Mouse (Mus musculus): ENCODE results near the gene 4933411K16Rik. TPM values are rescaled to one million over a fixed set of nuclear protein-coding genes. Genes with fewer than 3 reads are reported as not detected.
A peak's percentile ranks its signal among the peaks of the same experiment; 100 is the strongest.

4933411K16Rik gene
- polyA plus RNA-seq, 1 experiment from 2014 or later = not detected

GRCm38 (mm10) chr19:42050251-42050650, 1.8 kb upstream of the 4933411K16Rik start:
- Histone ChIP-seq H3K9ac (ENCODE audit: low read length) (no peak overlapping the region), H3K4me3 (ENCODE audit: low read length) (no peak overlapping the region), H3K27ac (ENCODE audit: low read length) (no peak overlapping the region), H3K4me2 (ENCODE audit: low read depth, low read length) (no peak overlapping the region), H3K9me3 (ENCODE audit: control insufficient read depth, low read length) (no peaks in the 10 kb centered on the region), H3K36me3 (ENCODE audit: control insufficient read depth, insufficient read depth, low read length) (no peaks in the 10 kb centered on the region), H3K27me3 (ENCODE audit: control insufficient read depth, insufficient read depth, low read depth, low read length) (no peaks in the 10 kb centered on the region), H3K4me1 (replicated peaks; ENCODE audit: control insufficient read depth, insufficient read depth, low read length) (peaks cover 5% of the 10 kb centered on the region)
- no peak for ATAC-seq (ENCODE audit: low read depth)
- WGBS = 77% methylated on average over 1 of the region's 1 CpGs

- 82% methylated on average over 3 of the region's 3 CpGs for WGBS
- H3K4me3 ChIP-seq (ENCODE audit: low read length) = no peak overlapping the region
- H3K9ac ChIP-seq (ENCODE audit: low read length) = no peak overlapping the region
- no peak overlapping the region for H3K4me2 ChIP-seq (ENCODE audit: low read depth, low read length)
- ATAC-seq (ENCODE audit: low read depth) = no peak
- H3K27me3 ChIP-seq (ENCODE audit: control insufficient read depth, insufficient read depth, low read depth, low read length) = no peaks in the 10 kb centered on the region
- H3K36me3 ChIP-seq (ENCODE audit: control insufficient read depth, insufficient read depth, low read length) = no peaks in the 10 kb centered on the region
- no peak overlapping the region for H3K27ac ChIP-seq (ENCODE audit: low read length)
- H3K9me3 ChIP-seq (ENCODE audit: control insufficient read depth, low read length) = no peaks in the 10 kb centered on the region
- no peaks in the 10 kb centered on the region for H3K4me1 ChIP-seq (replicated peaks; ENCODE audit: control insufficient read depth, insufficient read depth, low read length)
These were observed 697 bp upstream of the 4933411K16Rik start for GRCm38 (mm10) chr19:42051351-42051750.

GRCm38 (mm10) chr19:42054255-42054654, 2.2 kb downstream of the 4933411K16Rik start:
- no peak overlapping the region for H3K4me2 ChIP-seq (ENCODE audit: low read depth, low read length)
- WGBS = 48% methylated on average over 6 of the region's 6 CpGs
- no peaks in the 10 kb centered on the region for H3K27me3 ChIP-seq (ENCODE audit: control insufficient read depth, insufficient read depth, low read depth, low read length)
- no peaks in the 10 kb centered on the region for H3K9me3 ChIP-seq (ENCODE audit: control insufficient read depth, low read length)
- no peaks in the 10 kb centered on the region for H3K4me1 ChIP-seq (replicated peaks; ENCODE audit: control insufficient read depth, insufficient read depth, low read length)
- H3K36me3 ChIP-seq (ENCODE audit: control insufficient read depth, insufficient read depth, low read length) = no peaks in the 10 kb centered on the region
- ATAC-seq (ENCODE audit: low read depth) = peak; percentile 51; the same call in 1 of the 2 replicates
- H3K9ac ChIP-seq (ENCODE audit: low read length) = no peak overlapping the region
- no peak overlapping the region for H3K4me3 ChIP-seq (ENCODE audit: low read length)
- H3K27ac ChIP-seq (ENCODE audit: low read length) = no peak overlapping the region

GRCm38 (mm10) chr19:42055881-42056280, 3.8 kb downstream of the 4933411K16Rik start:
- ATAC-seq (ENCODE audit: low read depth) = no peak
- H3K27ac ChIP-seq (ENCODE audit: low read length) = no peak overlapping the region

GRCm38 (mm10) chr19:42056719-42057409, 4.8 kb downstream of the 4933411K16Rik start:
- H3K4me1 ChIP-seq (replicated peaks; ENCODE audit: control insufficient read depth, insufficient read depth, low read length) = no peaks in the 10 kb centered on the region
- no peaks in the 10 kb centered on the region for H3K9me3 ChIP-seq (ENCODE audit: control insufficient read depth, low read length)
- no peaks in the 10 kb centered on the region for H3K36me3 ChIP-seq (ENCODE audit: control insufficient read depth, insufficient read depth, low read length)
- H3K27ac ChIP-seq (ENCODE audit: low read length) = no peak overlapping the region
- no peak overlapping the region for H3K4me2 ChIP-seq (ENCODE audit: low read depth, low read length)
- H3K9ac ChIP-seq (ENCODE audit: low read length) = no peak overlapping the region
- H3K4me3 ChIP-seq (ENCODE audit: low read length) = no peak overlapping the region
- no peak for ATAC-seq (ENCODE audit: low read depth)
- WGBS = 64% methylated on average over 6 of the region's 6 CpGs
- H3K27me3 ChIP-seq (ENCODE audit: control insufficient read depth, insufficient read depth, low read depth, low read length) = no peaks in the 10 kb centered on the region

More at GRCm38 (mm10) chr19:42055881-42056280, 3.8 kb downstream of the 4933411K16Rik start:
- Histone ChIP-seq H3K4me3 (ENCODE audit: low read length) (no peak overlapping the region), H3K27me3 (ENCODE audit: control insufficient read depth, insufficient read depth, low read depth, low read length) (no peaks in the 10 kb centered on the region), H3K4me1 (replicated peaks; ENCODE audit: control insufficient read depth, insufficient read depth, low read length) (no peaks in the 10 kb centered on the region), H3K9ac (ENCODE audit: low read length) (no peak overlapping the region), H3K36me3 (ENCODE audit: control insufficient read depth, insufficient read depth, low read length) (no peaks in the 10 kb centered on the region), H3K9me3 (ENCODE audit: control insufficient read depth, low read length) (no peaks in the 10 kb centered on the region), H3K4me2 (ENCODE audit: low read depth, low read length) (no peak overlapping the region)
- WGBS = 75% methylated on average over 2 of the region's 2 CpGs

GRCm38 (mm10) chr19:42058426-42058825, 6.4 kb downstream of the 4933411K16Rik start:
- Histone ChIP-seq H3K9ac (ENCODE audit: low read length) (no peak overlapping the region), H3K4me1 (replicated peaks; ENCODE audit: control insufficient read depth, insufficient read depth, low read length) (no peaks in the 10 kb centered on the region), H3K27me3 (ENCODE audit: control insufficient read depth, insufficient read depth, low read depth, low read length) (no peaks in the 10 kb centered on the region), H3K9me3 (ENCODE audit: control insufficient read depth, low read length) (no peaks in the 10 kb centered on the region), H3K36me3 (ENCODE audit: control insufficient read depth, insufficient read depth, low read length) (no peaks in the 10 kb centered on the region), H3K27ac (ENCODE audit: low read length) (no peak overlapping the region), H3K4me3 (ENCODE audit: low read length) (no peak overlapping the region), H3K4me2 (ENCODE audit: low read depth, low read length) (no peak overlapping the region)
- ATAC-seq (ENCODE audit: low read depth) = no peak
- WGBS = 58% methylated on average over 7 of the region's 7 CpGs

- 88% methylated on average over 7 of the region's 7 CpGs for WGBS
- no peaks in the 10 kb centered on the region for H3K36me3 ChIP-seq (ENCODE audit: control insufficient read depth, insufficient read depth, low read length)
- H3K9me3 ChIP-seq (ENCODE audit: control insufficient read depth, low read length) = no peaks in the 10 kb centered on the region
- H3K27ac ChIP-seq (ENCODE audit: low read length) = no peak overlapping the region
- H3K4me3 ChIP-seq (ENCODE audit: low read length) = no peak overlapping the region
- no peaks in the 10 kb centered on the region for H3K4me1 ChIP-seq (replicated peaks; ENCODE audit: control insufficient read depth, insufficient read depth, low read length)
- no peak for ATAC-seq (ENCODE audit: low read depth)
- no peak overlapping the region for H3K9ac ChIP-seq (ENCODE audit: low read length)
- H3K4me2 ChIP-seq (ENCODE audit: low read depth, low read length) = no peak overlapping the region
- no peaks in the 10 kb centered on the region for H3K27me3 ChIP-seq (ENCODE audit: control insufficient read depth, insufficient read depth, low read depth, low read length)
These were observed 9.4 kb downstream of the 4933411K16Rik start for GRCm38 (mm10) chr19:42061443-42061842.

GRCm38 (mm10) chr19:42068441-42069240, 16.6 kb downstream of the 4933411K16Rik start:
- 77% methylated on average over 11 of the region's 11 CpGs for WGBS
- no peaks in the 10 kb centered on the region for H3K27me3 ChIP-seq (ENCODE audit: control insufficient read depth, insufficient read depth, low read depth, low read length)
- no peaks in the 10 kb centered on the region for H3K36me3 ChIP-seq (ENCODE audit: control insufficient read depth, insufficient read depth, low read length)
- H3K27ac ChIP-seq (ENCODE audit: low read length) = 0 out of 2 replicates have a peak overlapping the region, but pooled peaks have one; percentile 5
- peak overlapping the region; percentile 29; the same call in 1 of the 2 replicates for H3K4me2 ChIP-seq (ENCODE audit: low read depth, low read length)
- no peaks in the 10 kb centered on the region for H3K9me3 ChIP-seq (ENCODE audit: control insufficient read depth, low read length)
- H3K4me3 ChIP-seq (ENCODE audit: low read length) = no peak overlapping the region
- no peaks in the 10 kb centered on the region for H3K4me1 ChIP-seq (replicated peaks; ENCODE audit: control insufficient read depth, insufficient read depth, low read length)
- peak; percentile 31; the same call in 1 of the 2 replicates for ATAC-seq (ENCODE audit: low read depth)
- H3K9ac ChIP-seq (ENCODE audit: low read length) = no peak overlapping the region

- Histone ChIP-seq H3K4me3 (ENCODE audit: low read length) (no peak overlapping the region), H3K36me3 (ENCODE audit: control insufficient read depth, insufficient read depth, low read length) (no peaks in the 10 kb centered on the region), H3K9ac (ENCODE audit: low read length) (no peak overlapping the region), H3K27ac (ENCODE audit: low read length) (no peak overlapping the region), H3K27me3 (ENCODE audit: control insufficient read depth, insufficient read depth, low read depth, low read length) (no peaks in the 10 kb centered on the region), H3K4me2 (ENCODE audit: low read depth, low read length) (peak overlapping the region; percentile 29; the same call in 1 of the 2 replicates), H3K4me1 (replicated peaks; ENCODE audit: control insufficient read depth, insufficient read depth, low read length) (no peaks in the 10 kb centered on the region), H3K9me3 (ENCODE audit: control insufficient read depth, low read length) (no peaks in the 10 kb centered on the region)
- ATAC-seq (ENCODE audit: low read depth) = no peak
- 46% methylated on average over 6 of the region's 6 CpGs for WGBS
These were observed 17.1 kb downstream of the 4933411K16Rik start for GRCm38 (mm10) chr19:42069241-42069525.

Data from lung, embryonic 16.5 days (tissue).